Mouse (Mus musculus) embryo, embryonic 11 days (tissue): Measurements from ENCODE around the gene Cyp2d10.

ENCODE experiments used
- DNase-seq: peaks from one replicate; pipeline ENCODE4 v3.0.0-alpha.2; 2015

Gene Cyp2d10

GRCm38 (mm10) chr15:82354126-82354945 lies 52.7 kb downstream of the Cyp2d10 start, which contains the start of gene Ndufa6:
Gene Ndufa6, minus strand, starts transcription at chr15:82354322.
- DNase-seq: peak; percentile 97

GRCm38 (mm10) chr15:82353745-82354113 lies 53.3 kb downstream of the Cyp2d10 start:
- no peak for DNase-seq

GRCm38 (mm10) chr15:82353078-82353744 lies 53.8 kb downstream of the Cyp2d10 start:
- no peak for DNase-seq
